In the genomic region with DNA sequence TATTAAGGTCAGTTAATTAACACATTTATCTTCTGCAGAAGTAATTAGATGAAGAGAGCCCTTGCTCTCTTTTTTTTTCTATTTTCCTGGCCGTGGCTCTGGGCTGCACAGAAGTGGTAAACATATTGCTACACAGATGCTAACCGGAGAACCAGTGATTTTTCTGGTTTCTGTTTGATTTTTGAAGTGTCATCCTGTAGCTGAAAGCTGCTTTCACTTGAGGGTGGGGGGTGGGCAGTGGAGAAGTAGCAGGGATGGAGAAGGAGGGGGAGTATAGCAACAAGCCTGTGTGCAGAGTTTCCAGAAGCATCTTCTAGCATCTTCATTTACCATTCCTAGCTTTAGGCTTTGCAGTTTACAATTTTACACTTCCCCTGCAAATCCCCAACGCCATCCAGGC, we compare ENCODE assay signal across 16 mouse cellular contexts.
A peak's percentile ranks its signal among the peaks of the same experiment; 100 is the strongest.
DNase-seq lines count a peak whose midpoint lies in the region; ATAC-seq lines count a peak whose summit lies in the region.
"Had no signal": no experiment of that assay in that cellular context is flagged by ENCODE, and none has a peak within 500 bp of the region (broad histone marks: within the 10 kb centered on the region; RNA-seq: fewer than 3 reads in every experiment).

No protein-coding gene starts in this region.

- DNase-seq in hindbrain, embryonic 10.5 days (ENCODE audit: low spot score) = no peak
- DNase-seq in right cerebral cortex, postnatal 14 days = peak; percentile 50
- no peak for DNase-seq in right cerebral cortex, adult 18-20 months
- peak; percentile 19 to 41 for DNase-seq in layer of hippocampus, postnatal 10 days (ENCODE audit: low spot score in 2 of 2)
- DNase-seq in testis, postnatal 10 days (ENCODE audit: low spot score) = no peak
- no peak for DNase-seq in lung, postnatal 10 days
- DNase-seq: adrenal gland, postnatal 10 days; cerebellum, adult 9-11 months; gastrocnemius, postnatal 10 days had no signal

- H3K9me3 ChIP-seq in hindbrain, embryonic 12.5 days (replicated peaks) = no peaks in the 10 kb centered on the region
- H3K9me3 ChIP-seq in hindbrain, embryonic 10.5 days = no peaks in the 10 kb centered on the region
- no peaks in the 10 kb centered on the region for H3K9me3 ChIP-seq in kidney, embryonic 16.5 days (ENCODE audit: low read length)
- H3K9me3 ChIP-seq: heart, embryonic 13.5 days; liver, embryonic 12.5 days; midbrain, embryonic 12.5 days had no signal

- H3K4me1 ChIP-seq in hindbrain, embryonic 12.5 days = no peaks in the 10 kb centered on the region
- H3K4me1 ChIP-seq in hindbrain, embryonic 10.5 days (replicated peaks) = no peaks in the 10 kb centered on the region
- H3K4me1 ChIP-seq in kidney, embryonic 16.5 days (ENCODE audit: insufficient read depth, low read length) = no peaks in the 10 kb centered on the region
- H3K4me1 ChIP-seq: heart, embryonic 13.5 days; liver, embryonic 12.5 days; midbrain, embryonic 12.5 days had no signal

- no peaks in the 10 kb centered on the region for H3K36me3 ChIP-seq in hindbrain, embryonic 12.5 days
- H3K36me3 ChIP-seq in hindbrain, embryonic 10.5 days = no peaks in the 10 kb centered on the region
- no peaks in the 10 kb centered on the region for H3K36me3 ChIP-seq in kidney, embryonic 16.5 days (ENCODE audit: insufficient read depth, low read length)
- H3K36me3 ChIP-seq: heart, embryonic 13.5 days; liver, embryonic 12.5 days; midbrain, embryonic 12.5 days had no signal

- ATAC-seq in hindbrain, embryonic 12.5 days (ENCODE audit: low FRiP score) = 0 out of 2 replicates have a peak, but pooled peaks have one; percentile 32
- ATAC-seq in kidney, embryonic 16.5 days (ENCODE audit: low FRiP score, low TSS enrichment) = no peak
- ATAC-seq: liver, embryonic 12.5 days; lung, postnatal 0 days had no signal

- 68% methylated on average over 3 of the region's 3 CpGs for WGBS in hindbrain, embryonic 12.5 days
- WGBS in hindbrain, embryonic 10.5 days = 87% methylated on average over 3 of the region's 3 CpGs
- WGBS in kidney, embryonic 16.5 days = 80% methylated on average over 3 of the region's 3 CpGs

- no peak overlapping the region for H3K27ac ChIP-seq in hindbrain, embryonic 12.5 days
- H3K27ac ChIP-seq in hindbrain, embryonic 10.5 days = no peak overlapping the region
- no peak overlapping the region for H3K27ac ChIP-seq in kidney, embryonic 16.5 days (ENCODE audit: low read length)
- H3K27ac ChIP-seq: heart, embryonic 13.5 days; kidney, postnatal 0 days; liver, embryonic 12.5 days; midbrain, embryonic 12.5 days had no signal

- no peak overlapping the region for H3K4me3 ChIP-seq in hindbrain, embryonic 12.5 days
- H3K4me3 ChIP-seq in hindbrain, embryonic 10.5 days = no peak overlapping the region
- H3K4me3 ChIP-seq in kidney, embryonic 16.5 days (ENCODE audit: low read length) = no peak overlapping the region
- H3K4me3 ChIP-seq: heart, embryonic 13.5 days; liver, embryonic 12.5 days; midbrain, embryonic 12.5 days had no signal

- no peaks in the 10 kb centered on the region for H3K27me3 ChIP-seq in hindbrain, embryonic 12.5 days
- no peaks in the 10 kb centered on the region for H3K27me3 ChIP-seq in hindbrain, embryonic 10.5 days (ENCODE audit: insufficient read depth, poor library complexity, severe bottlenecking)
- H3K27me3 ChIP-seq in kidney, embryonic 16.5 days (ENCODE audit: insufficient read depth, low read length) = no peaks in the 10 kb centered on the region
- H3K27me3 ChIP-seq: heart, embryonic 13.5 days; liver, embryonic 12.5 days; midbrain, embryonic 12.5 days had no signal

- no peak overlapping the region for H3K4me2 ChIP-seq in hindbrain, embryonic 12.5 days (replicated peaks)
- no peak overlapping the region for H3K4me2 ChIP-seq in kidney, embryonic 16.5 days (replicated peaks; ENCODE audit: low read depth, low read length)
- H3K4me2 ChIP-seq: heart, embryonic 13.5 days; liver, embryonic 12.5 days; midbrain, embryonic 12.5 days had no signal

- H3K9ac ChIP-seq in hindbrain, embryonic 12.5 days = no peak overlapping the region
- H3K9ac ChIP-seq in kidney, embryonic 16.5 days (replicated peaks; ENCODE audit: low read length) = no peak overlapping the region
- H3K9ac ChIP-seq: heart, embryonic 13.5 days; liver, embryonic 12.5 days; midbrain, embryonic 12.5 days had no signal

Comparison
In these comparisons a context has a peak if more than half of its experiments do, and no peak if none do; other contexts are left out.
1. DNase-seq: peak in right cerebral cortex, postnatal 14 days (single experiment) and layer of hippocampus, postnatal 10 days (2 of 2); none in hindbrain, embryonic 10.5 days (single experiment), right cerebral cortex, adult 18-20 months (single experiment), testis, postnatal 10 days (single experiment) and lung, postnatal 10 days (single experiment).